Mouse (Mus musculus): Measurements from ENCODE around the gene Mapk3. TPM values are rescaled to one million over a fixed set of nuclear protein-coding genes. Genes with fewer than 3 reads are reported as not detected.
A peak's percentile ranks its signal among the peaks of the same experiment; 100 is the strongest.

The Mapk3 gene
- total and polyA plus RNA-seq, 3 experiments: 22.4 to 48.5 (median 25.3) TPM

GRCm38 (mm10) chr7:126776598-126777057 is 17.2 kb downstream of the Mapk3 start, which contains the start of gene Ypel3:
Gene Ypel3 (plus strand): TSS chr7:126776955.
- Histone ChIP-seq H3K36me3 (replicated peaks in 1 of 2; ENCODE audit: control insufficient read depth in 1 of 2, insufficient read depth in 1 of 2, low read length in 1 of 2) (peaks cover 27 to 56% of the 10 kb centered on the region in 2 experiments), H3K79me2 (replicated peaks; ENCODE audit: control insufficient read depth, extremely low read depth, insufficient read depth, poor library complexity, severe bottlenecking) (peaks cover 2% of the 10 kb centered on the region; the same call in 1 of the 2 replicates), H3K4me3 (replicated peaks in 1 of 3; ENCODE audit: low read depth in 2 of 3, low read length in 2 of 3, poor library complexity in 1 of 3) (peak within 1 kb of the TSS; percentile 70 to 89 (median 77)), H3K4me2 (ENCODE audit: insufficient read depth, low read depth, poor library complexity, severe bottlenecking) (peak within 1 kb of the TSS; percentile 84), H3K4me1 (ENCODE audit: control insufficient read depth in 1 of 2, insufficient read depth in 2 of 2) (peaks cover 14 to 68% of the 10 kb centered on the region in 2 experiments; a peak in 3 of 4 replicates), H3K9ac (ENCODE audit: insufficient read depth, low read depth) (peak within 1 kb of the TSS; percentile 100), H3K27ac (ENCODE audit: insufficient read depth, low read depth) (peak within 1 kb of the TSS; percentile 61), H3K27me3 (replicated peaks) (no peaks in the 10 kb centered on the region), H3K9me3 (replicated peaks; ENCODE audit: low read length) (peaks cover 3% of the 10 kb centered on the region)
- dilution Hi-C loops (cut with MboI; ENCODE audit: extremely low pct_ligation_motif_present, extremely low pct_unique_long_range_greater_than_20kb, low sequenced_read_pairs): no loop called here
- in situ Hi-C loops (cut with MboI; ENCODE audit: low pct_ligation_motif_present, low pct_unique_long_range_greater_than_20kb, low sequenced_read_pairs): no loop called here
- DNase-seq (ENCODE audit: extremely low read depth): peak; percentile 90
- 0 out of 2 replicates have a peak, but pooled peaks have one; percentile 48 for TF ChIP-seq MAZ (IDR thresholded peaks at IDR 0.05; ENCODE audit: low read depth, low read length)
- no peak for TF ChIP-seq UBTF (IDR thresholded peaks at IDR 0.05; ENCODE audit: low read depth, low read length)
- TF ChIP-seq TCF12 (IDR thresholded peaks at IDR 0.05; ENCODE audit: low read depth, low read length): peak; percentile 80
- 0 out of 2 replicates have a peak, but pooled peaks have one; percentile 44 for TF ChIP-seq ETS1 (conservative IDR thresholded peaks at IDR 0.05; ENCODE audit: low read depth, low read length)
- no peak for TF ChIP-seq MYC (IDR thresholded peaks at IDR 0.05; ENCODE audit: low read depth, low read length)
- no peak for TF ChIP-seq POLR2AphosphoS2 (IDR thresholded peaks at IDR 0.05; ENCODE audit: low read depth, low read length)
- no peak for TF ChIP-seq USF2 (conservative IDR thresholded peaks at IDR 0.05; ENCODE audit: low read depth, low read length)
- peak; percentile 88 for TF ChIP-seq ELF1 (IDR thresholded peaks at IDR 0.05; ENCODE audit: low read depth, low read length)
- no peak for TF ChIP-seq MXI1 (IDR thresholded peaks at IDR 0.05; ENCODE audit: low read depth, low read length)
- TF ChIP-seq CHD2 (IDR thresholded peaks at IDR 0.05; ENCODE audit: low read length): peak; percentile 90
- no peak for TF ChIP-seq KAT2A (IDR thresholded peaks at IDR 0.05; ENCODE audit: insufficient replicate concordance, low read length)
- TF ChIP-seq IRF4 (IDR thresholded peaks at IDR 0.05; ENCODE audit: low read depth, low read length): no peak; the same call in 1 of the 2 replicates
- peak; percentile 96 for TF ChIP-seq SIN3A (IDR thresholded peaks at IDR 0.05; ENCODE audit: low read length)
- TF ChIP-seq SMC3 (IDR thresholded peaks at IDR 0.05; ENCODE audit: low read depth, low read length): no peak
- no peak for TF ChIP-seq PAX5 (IDR thresholded peaks at IDR 0.05; ENCODE audit: low read length)
- peak; percentile 61 for TF ChIP-seq NRF1 (IDR thresholded peaks at IDR 0.05; ENCODE audit: low read depth, low read length)
- TF ChIP-seq HCFC1 (IDR thresholded peaks at IDR 0.05; ENCODE audit: low read depth, low read length): peak; percentile 64
- 0 out of 2 replicates have a peak, but pooled peaks have one; percentile 40 for TF ChIP-seq TBP (conservative IDR thresholded peaks at IDR 0.05; ENCODE audit: low read depth, low read length)
- peak; percentile 77 for TF ChIP-seq POLR2A (IDR thresholded peaks at IDR 0.05; ENCODE audit: low read depth, low read length)
- TF ChIP-seq ZMIZ1 (IDR thresholded peaks at IDR 0.05; ENCODE audit: low read depth, low read length): peak; percentile 19
- no peak for TF ChIP-seq GABPA (IDR thresholded peaks at IDR 0.05; ENCODE audit: insufficient replicate concordance, low read depth, low read length)
- TF ChIP-seq MEF2A (IDR thresholded peaks at IDR 0.05; ENCODE audit: borderline replicate concordance, low read depth, low read length): peak; percentile 51; the same call in 1 of the 2 replicates
- TF ChIP-seq NELFE (IDR thresholded peaks at IDR 0.05; ENCODE audit: low read depth, low read length): peak; percentile 53
- no peak for TF ChIP-seq JUN (IDR thresholded peaks at IDR 0.05; ENCODE audit: insufficient read depth, low read depth, low read length)
- no peak for TF ChIP-seq RCOR1 (conservative IDR thresholded peaks at IDR 0.05; ENCODE audit: low read depth, low read length)
- no peak for TF ChIP-seq ZNF384 (IDR thresholded peaks at IDR 0.05; ENCODE audit: low read depth, low read length)
